Mouse (Mus musculus) C2C12 (cell line): Measurements from ENCODE around the gene Erbb4.

Source experiments
- CEBPB ChIP-seq: IDR thresholded peaks from one replicate; pipeline ENCODE4 v1.6.1; 2011; ENCODE audit warnings: low read depth, mild to moderate bottlenecking, control low read depth, moderate library complexity
- CTCF ChIP-seq: IDR thresholded peaks from one replicate; pipeline ENCODE4 v1.5.1; 2011; ENCODE audit not compliant: control insufficient read depth, insufficient read depth, insufficient read length
- MAX ChIP-seq: IDR thresholded peaks from one replicate; pipeline ENCODE4 v1.6.1; 2011; ENCODE audit warnings: mild to moderate bottlenecking, control low read depth
- USF1 ChIP-seq: IDR thresholded peaks from one replicate; pipeline ENCODE4 v1.6.1; 2011; ENCODE audit warnings: low read depth, mild to moderate bottlenecking, control low read depth, moderate library complexity

GRCm38 (mm10) chr1:68333714-68334113 lies 774.1 kb downstream of the Erbb4 start:
- TF ChIP-seq CEBPB (no peak), CTCF (no peak), MAX (no peak), USF1 (no peak)
